Mouse (Mus musculus): Measurements from ENCODE around the gene Map10. TPM values are rescaled to one million over a fixed set of nuclear protein-coding genes. Genes with fewer than 3 reads are reported as not detected.

The Map10 gene
- polyA plus RNA-seq, 1 experiment from 2014 or later, result 8.5 TPM

DNA sequence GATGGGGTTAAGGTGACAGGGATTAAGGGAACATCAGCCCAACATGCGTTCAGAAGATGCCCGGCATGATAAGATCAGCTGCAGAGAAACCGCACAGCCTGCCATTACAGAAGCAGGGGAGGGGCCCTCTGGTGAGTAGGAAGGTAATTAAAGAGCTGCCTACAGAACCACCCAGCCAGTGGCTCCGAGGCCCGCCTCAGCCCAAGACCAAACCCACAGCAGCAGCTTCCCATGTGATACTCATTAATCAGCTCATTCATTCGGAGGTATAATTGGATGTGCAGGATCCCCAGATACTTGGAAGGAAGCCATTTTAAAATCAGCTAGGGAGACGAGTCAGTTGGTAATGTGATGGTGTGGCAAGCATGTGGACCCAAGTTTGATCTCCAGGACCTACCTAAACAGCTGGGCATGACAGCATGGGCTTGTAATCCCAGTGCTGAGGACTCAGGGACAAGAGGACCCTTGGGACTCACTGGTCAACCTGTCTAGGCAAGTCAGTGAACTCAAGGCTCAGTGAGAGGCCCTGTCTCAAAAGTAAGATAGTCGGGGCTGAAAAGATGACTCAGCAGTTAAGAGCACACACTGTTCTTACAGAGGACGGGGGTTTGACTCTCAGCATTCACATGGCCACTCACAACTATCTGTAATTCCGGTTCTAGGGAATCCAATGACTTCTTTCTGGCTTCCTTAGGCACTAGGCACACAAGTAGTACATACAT, 23.7 kb upstream of the Map10 start:
- Histone ChIP-seq H3K27ac (ENCODE audit: low read depth, low read length) (no peak overlapping the region), H3K4me1 (ENCODE audit: control insufficient read depth, insufficient read depth, low read length) (no peaks in the 10 kb centered on the region), H3K9ac (ENCODE audit: low read length) (no peak overlapping the region), H3K9me3 (ENCODE audit: control insufficient read depth, low read length) (no peaks in the 10 kb centered on the region), H3K36me3 (ENCODE audit: control insufficient read depth, insufficient read depth, low read length) (no peaks in the 10 kb centered on the region), H3K4me3 (ENCODE audit: low read depth, low read length) (no peak overlapping the region), H3K4me2 (no peak overlapping the region), H3K27me3 (ENCODE audit: control insufficient read depth, insufficient read depth, low read length) (no peaks in the 10 kb centered on the region)
- ATAC-seq (ENCODE audit: low FRiP score), result no peak
- WGBS, result 84% methylated on average over 10 of the region's 10 CpGs
- peak; percentile 80 for DNase-seq (ENCODE audit: low spot score, missing footprints)

- Histone ChIP-seq H3K27me3 (ENCODE audit: control insufficient read depth, insufficient read depth, low read length) (no peaks in the 10 kb centered on the region), H3K9me3 (ENCODE audit: control insufficient read depth, low read length) (no peaks in the 10 kb centered on the region), H3K27ac (ENCODE audit: low read depth, low read length) (no peak overlapping the region), H3K4me2 (no peak overlapping the region), H3K36me3 (ENCODE audit: control insufficient read depth, insufficient read depth, low read length) (no peaks in the 10 kb centered on the region), H3K4me3 (ENCODE audit: low read depth, low read length) (no peak overlapping the region), H3K4me1 (ENCODE audit: control insufficient read depth, insufficient read depth, low read length) (no peaks in the 10 kb centered on the region), H3K9ac (ENCODE audit: low read length) (no peak overlapping the region)
- 76% methylated on average over 4 of the region's 4 CpGs for WGBS
- no peak for ATAC-seq (ENCODE audit: low FRiP score)
- peak; percentile 17 for DNase-seq (ENCODE audit: low spot score, missing footprints)
These were observed 20.2 kb upstream of the Map10 start for GRCm38 (mm10) chr8:125649447-125649846.

DNA sequence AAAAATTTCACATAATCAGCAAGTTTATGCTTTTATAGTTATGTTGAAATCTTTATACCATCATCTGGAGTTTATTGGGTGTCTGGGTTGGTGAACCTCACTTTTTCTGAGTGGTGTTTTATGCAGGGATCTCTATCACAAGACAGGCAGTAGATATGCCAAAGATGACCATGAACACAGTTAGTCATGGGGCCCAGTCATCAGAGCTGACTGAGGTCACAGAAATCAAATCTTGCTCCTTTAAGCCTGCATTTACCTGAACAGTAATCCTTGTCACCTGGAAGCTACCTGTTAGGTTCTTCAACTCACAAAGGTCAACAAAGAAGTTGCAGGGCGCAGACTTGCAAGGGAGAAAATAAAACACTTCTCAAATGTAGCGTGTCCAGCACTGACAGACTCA, 14.8 kb upstream of the Map10 start:
- 89% methylated on average over 2 of the region's 2 CpGs for WGBS

DNA sequence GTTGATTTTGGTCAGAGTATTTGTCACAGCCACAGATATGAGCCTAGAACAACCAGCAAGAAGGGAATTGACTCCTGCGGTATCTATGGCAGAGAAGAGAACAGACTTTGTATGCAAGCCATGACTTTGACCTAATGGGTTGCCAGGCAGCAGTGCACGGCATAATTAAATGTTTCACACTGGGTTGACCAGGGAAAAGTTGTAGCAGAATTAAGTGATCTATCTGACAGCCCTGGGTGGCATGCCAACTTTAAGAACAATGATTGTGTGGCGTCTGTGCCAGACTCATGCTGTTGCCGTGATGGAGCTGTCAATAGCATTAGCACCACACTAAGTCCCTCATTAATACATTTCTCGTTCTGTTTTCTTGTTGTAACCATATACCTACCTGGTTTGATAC, 11.1 kb upstream of the Map10 start:
- Histone ChIP-seq H3K4me3 (ENCODE audit: low read depth, low read length) (no peak overlapping the region), H3K9me3 (ENCODE audit: control insufficient read depth, low read length) (no peaks in the 10 kb centered on the region), H3K9ac (ENCODE audit: low read length) (no peak overlapping the region), H3K36me3 (ENCODE audit: control insufficient read depth, insufficient read depth, low read length) (no peaks in the 10 kb centered on the region), H3K27me3 (ENCODE audit: control insufficient read depth, insufficient read depth, low read length) (no peaks in the 10 kb centered on the region), H3K4me2 (no peak overlapping the region), H3K4me1 (ENCODE audit: control insufficient read depth, insufficient read depth, low read length) (0 out of 2 replicates have a peak, but pooled peaks cover 2% of the 10 kb centered on the region), H3K27ac (ENCODE audit: low read depth, low read length) (no peak overlapping the region)
- ATAC-seq (ENCODE audit: low FRiP score), result 0 out of 2 replicates have a peak, but pooled peaks have one; percentile 27
- DNase-seq (ENCODE audit: low spot score, missing footprints), result no peak
- WGBS, result 67% methylated on average over 5 of the region's 5 CpGs

More for the DNA sequence above, 14.8 kb upstream of the Map10 start:
- Histone ChIP-seq H3K27ac (ENCODE audit: low read depth, low read length) (no peak overlapping the region), H3K4me2 (no peak overlapping the region), H3K36me3 (ENCODE audit: control insufficient read depth, insufficient read depth, low read length) (no peaks in the 10 kb centered on the region), H3K9ac (ENCODE audit: low read length) (no peak overlapping the region), H3K27me3 (ENCODE audit: control insufficient read depth, insufficient read depth, low read length) (no peaks in the 10 kb centered on the region), H3K4me1 (ENCODE audit: control insufficient read depth, insufficient read depth, low read length) (no peaks in the 10 kb centered on the region), H3K9me3 (ENCODE audit: control insufficient read depth, low read length) (no peaks in the 10 kb centered on the region), H3K4me3 (ENCODE audit: low read depth, low read length) (no peak overlapping the region)
- no peak for ATAC-seq (ENCODE audit: low FRiP score)
- DNase-seq (ENCODE audit: low spot score, missing footprints), result peak; percentile 59

- no peaks in the 10 kb centered on the region for H3K36me3 ChIP-seq (ENCODE audit: control insufficient read depth, insufficient read depth, low read length)
- no peak overlapping the region for H3K4me3 ChIP-seq (ENCODE audit: low read depth, low read length)
- H3K4me1 ChIP-seq (ENCODE audit: control insufficient read depth, insufficient read depth, low read length), result 0 out of 2 replicates have a peak, but pooled peaks cover 2% of the 10 kb centered on the region
- ATAC-seq (ENCODE audit: low FRiP score) (no peak), DNase-seq (ENCODE audit: low spot score, missing footprints) (no peak)
- no peaks in the 10 kb centered on the region for H3K27me3 ChIP-seq (ENCODE audit: control insufficient read depth, insufficient read depth, low read length)
- no peak overlapping the region for H3K9ac ChIP-seq (ENCODE audit: low read length)
- H3K27ac ChIP-seq (ENCODE audit: low read depth, low read length), result no peak overlapping the region
- H3K4me2 ChIP-seq, result no peak overlapping the region
- 76% methylated on average over 4 of the region's 4 CpGs for WGBS
- no peaks in the 10 kb centered on the region for H3K9me3 ChIP-seq (ENCODE audit: control insufficient read depth, low read length)
These were observed 10.7 kb upstream of the Map10 start for GRCm38 (mm10) chr8:125658926-125659325.

DNA sequence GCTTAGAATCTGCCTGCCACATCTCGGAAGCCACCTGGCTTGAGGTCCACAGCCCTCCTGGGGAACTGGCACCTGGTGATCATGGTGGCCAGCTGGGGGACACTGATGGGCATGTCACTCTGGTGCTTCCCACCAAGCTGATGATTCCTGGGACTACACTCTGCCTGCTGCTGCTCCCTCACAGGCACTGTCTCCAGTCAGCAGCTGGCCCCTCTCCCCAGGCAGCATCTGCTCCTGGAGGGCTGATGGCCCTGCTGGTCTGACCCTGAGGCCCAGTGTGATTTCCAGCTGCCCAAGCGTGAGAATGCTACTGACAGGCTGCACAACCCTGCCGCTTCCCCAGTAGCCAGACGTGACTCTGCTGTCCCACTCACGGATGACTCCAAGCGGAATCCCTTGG, 9.2 kb upstream of the Map10 start:
- Histone ChIP-seq H3K9ac (ENCODE audit: low read length) (no peak overlapping the region), H3K4me3 (ENCODE audit: low read depth, low read length) (no peak overlapping the region), H3K4me1 (ENCODE audit: control insufficient read depth, insufficient read depth, low read length) (peaks cover 10% of the 10 kb centered on the region), H3K27me3 (ENCODE audit: control insufficient read depth, insufficient read depth, low read length) (no peaks in the 10 kb centered on the region), H3K4me2 (no peak overlapping the region), H3K9me3 (ENCODE audit: control insufficient read depth, low read length) (no peaks in the 10 kb centered on the region), H3K27ac (ENCODE audit: low read depth, low read length) (no peak overlapping the region), H3K36me3 (ENCODE audit: control insufficient read depth, insufficient read depth, low read length) (no peaks in the 10 kb centered on the region)
- 84% methylated on average over 6 of the region's 6 CpGs for WGBS
- DNase-seq (ENCODE audit: low spot score, missing footprints), result no peak
- no peak for ATAC-seq (ENCODE audit: low FRiP score)

DNA sequence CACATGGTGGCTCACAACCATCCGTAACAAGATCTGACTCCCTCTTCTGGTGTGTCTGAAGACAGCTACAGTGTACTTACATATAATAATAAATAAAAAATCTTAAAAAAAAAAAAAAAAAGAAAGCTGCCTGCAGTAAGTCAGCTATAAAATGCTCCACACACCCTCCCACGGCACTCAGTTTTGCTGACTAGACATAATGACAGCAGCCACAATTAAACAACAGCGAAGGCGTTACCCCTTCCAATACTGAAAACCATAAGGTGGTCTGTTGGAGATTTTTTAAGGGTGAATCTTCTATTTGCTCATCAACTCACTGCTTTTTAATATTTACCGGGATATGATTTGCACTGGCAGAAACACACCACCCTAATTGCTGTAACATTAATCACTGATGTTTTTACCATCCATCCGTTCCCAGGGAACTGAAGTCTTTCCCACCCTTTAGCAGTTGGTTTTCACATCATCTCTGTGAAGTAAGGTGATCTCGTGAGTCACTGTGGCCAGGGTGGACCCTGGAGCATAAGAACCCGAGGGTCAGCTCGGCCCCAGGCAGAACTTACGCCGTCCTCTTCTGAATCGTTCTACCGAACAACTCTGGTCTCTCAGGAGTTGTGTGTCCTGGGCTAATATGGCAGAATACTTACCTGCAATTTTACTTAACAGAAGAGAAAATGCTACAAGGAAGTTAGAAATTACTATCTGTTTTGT, 7.5 kb upstream of the Map10 start:
- no peak for ATAC-seq (ENCODE audit: low FRiP score)
- no peak overlapping the region for H3K4me3 ChIP-seq (ENCODE audit: low read depth, low read length)

DNA sequence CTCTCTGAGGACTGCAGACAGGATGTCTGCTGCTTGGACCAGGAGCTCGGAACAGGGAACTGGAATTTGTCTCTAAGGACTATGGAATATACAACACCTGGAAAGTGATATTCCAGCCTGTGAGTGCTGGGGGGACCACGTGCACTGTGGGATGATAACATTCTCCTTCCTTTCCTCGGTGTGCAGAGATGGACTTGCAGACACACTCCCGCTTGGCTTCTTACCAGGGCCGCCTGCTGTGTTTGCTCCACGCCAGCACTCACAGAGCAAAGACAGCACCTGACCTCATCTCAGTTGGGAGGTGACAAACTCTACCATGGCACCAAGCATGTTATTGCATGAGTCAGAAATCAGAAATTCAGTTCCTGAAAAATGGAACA, 7.0 kb upstream of the Map10 start:
- Histone ChIP-seq H3K27me3 (ENCODE audit: control insufficient read depth, insufficient read depth, low read length) (no peaks in the 10 kb centered on the region), H3K4me1 (ENCODE audit: control insufficient read depth, insufficient read depth, low read length) (peaks cover 22% of the 10 kb centered on the region), H3K4me2 (no peak overlapping the region), H3K9me3 (ENCODE audit: control insufficient read depth, low read length) (no peaks in the 10 kb centered on the region), H3K36me3 (ENCODE audit: control insufficient read depth, insufficient read depth, low read length) (no peaks in the 10 kb centered on the region), H3K4me3 (ENCODE audit: low read depth, low read length) (no peak overlapping the region), H3K27ac (ENCODE audit: low read depth, low read length) (no peak overlapping the region), H3K9ac (ENCODE audit: low read length) (no peak overlapping the region)
- ATAC-seq (ENCODE audit: low FRiP score), result no peak
- 69% methylated on average over 6 of the region's 6 CpGs for WGBS
- DNase-seq (ENCODE audit: low spot score, missing footprints), result no peak

More for the DNA sequence above, 7.5 kb upstream of the Map10 start:
- Histone ChIP-seq H3K36me3 (ENCODE audit: control insufficient read depth, insufficient read depth, low read length) (no peaks in the 10 kb centered on the region), H3K27ac (ENCODE audit: low read depth, low read length) (no peak overlapping the region), H3K4me1 (ENCODE audit: control insufficient read depth, insufficient read depth, low read length) (peaks cover 22% of the 10 kb centered on the region), H3K9me3 (ENCODE audit: control insufficient read depth, low read length) (no peaks in the 10 kb centered on the region), H3K9ac (ENCODE audit: low read length) (no peak overlapping the region), H3K27me3 (ENCODE audit: control insufficient read depth, insufficient read depth, low read length) (no peaks in the 10 kb centered on the region), H3K4me2 (no peak overlapping the region)
- no peak for DNase-seq (ENCODE audit: low spot score, missing footprints)
- 92% methylated on average over 12 of the region's 13 CpGs for WGBS

- H3K36me3 ChIP-seq (ENCODE audit: control insufficient read depth, insufficient read depth, low read length), result no peaks in the 10 kb centered on the region
- peaks cover 1% of the 10 kb centered on the region for H3K9me3 ChIP-seq (ENCODE audit: control insufficient read depth, low read length)
- peaks cover 27% of the 10 kb centered on the region for H3K4me1 ChIP-seq (ENCODE audit: control insufficient read depth, insufficient read depth, low read length)
- H3K27ac ChIP-seq (ENCODE audit: low read depth, low read length), result no peak overlapping the region; the same call in 1 of the 2 replicates
- H3K9ac ChIP-seq (ENCODE audit: low read length), result no peak overlapping the region
- H3K4me3 ChIP-seq (ENCODE audit: low read depth, low read length), result no peak overlapping the region
- WGBS, result 32% methylated on average over 8 of the region's 8 CpGs
- H3K4me2 ChIP-seq, result no peak overlapping the region
- no peaks in the 10 kb centered on the region for H3K27me3 ChIP-seq (ENCODE audit: control insufficient read depth, insufficient read depth, low read length)
- ATAC-seq (ENCODE audit: low FRiP score) (no peak), DNase-seq (ENCODE audit: low spot score, missing footprints) (peak; percentile 81)
These were observed 4.3 kb upstream of the Map10 start for GRCm38 (mm10) chr8:125665183-125665875.
